Mouse (Mus musculus) embryonic facial prominence, embryonic 14.5 days (tissue): ENCODE data around the gene AL731706.2. TPM values are rescaled to one million over a fixed set of nuclear protein-coding genes. Genes with fewer than 3 reads are reported as not detected.
A peak's percentile ranks its signal among the peaks of the same experiment; 100 is the strongest.
"Not testable (repeated sequence)": the region's sequence is repeated elsewhere in the genome, so short reads cannot be mapped to it uniquely, and the experiment has no call there.

Experiments used
- ATAC-seq: fragments of 200-750 bp; cut with Nextera tagmentation; 2 replicates; pipeline ENCODE4 v1.8.0; 2017; ENCODE audit warnings: low read depth, moderate number of reproducible peaks, moderate TSS enrichment
- DNase-seq: peaks from one replicate; pipeline ENCODE4 v3.0.0-alpha.2; 2015; ENCODE audit warnings: low spot score
- H3K27ac ChIP-seq: fragments of 300-500 bp; sonication (generic); replicated peaks from 2 replicates; pipeline ENCODE4 v1.5.1; 2014; ENCODE audit warnings: low read depth, mild to moderate bottlenecking, low read length, moderate library complexity
- H3K27me3 ChIP-seq: fragments of 300-500 bp; sonication (generic); replicated peaks from 2 replicates; pipeline ENCODE4 v1.6.1; 2014; ENCODE audit warnings: low read length; ENCODE audit not compliant: control insufficient read depth, insufficient read depth
- H3K36me3 ChIP-seq: fragments of 300-500 bp; sonication (generic); 2 replicates; pipeline ENCODE4 v1.6.1; 2014; ENCODE audit warnings: low read length, mixed read lengths; ENCODE audit not compliant: control insufficient read depth, insufficient read depth
- H3K4me1 ChIP-seq: fragments of 300-500 bp; sonication (generic); 2 replicates; pipeline ENCODE4 v1.6.1; 2014; ENCODE audit warnings: antibody characterized with exemption, low read length; ENCODE audit not compliant: control insufficient read depth, insufficient read depth
- H3K4me2 ChIP-seq: fragments of 300-500 bp; sonication (generic); 2 replicates; pipeline ENCODE4 v1.6.1; 2014; ENCODE audit warnings: low read depth, mild to moderate bottlenecking, low read length, moderate library complexity, mixed read lengths
- H3K4me3 ChIP-seq: fragments of 300-500 bp; sonication (generic); 2 replicates; pipeline ENCODE4 v1.5.1; 2014; ENCODE audit warnings: low read depth, mild to moderate bottlenecking, low read length
- H3K9ac ChIP-seq: fragments of 300-500 bp; sonication (generic); 2 replicates; pipeline ENCODE4 v1.6.1; 2014; ENCODE audit warnings: low read depth, mild to moderate bottlenecking, low read length, moderate library complexity, mixed read lengths
- H3K9me3 ChIP-seq: fragments of 300-500 bp; sonication (generic); 2 replicates; pipeline ENCODE4 v1.6.1; 2016; ENCODE audit warnings: low read length; ENCODE audit not compliant: control insufficient read depth
- WGBS: fragments of 180-500 bp; shearing (Covaris S2); extraction: QIAGEN DNeasy Blood & Tissue Kit; methylation state at CpG from one replicate; pipeline ENCODE4 v1.1.7; 2014; 5-methylcytosine and 5-hydroxymethylcytosine counted together
- polyA plus RNA-seq: library from polyadenylated mRNA; unstranded; fragments of >200 nt; fragmentation: Nextera tagmentation; extraction: Ambion mirVana; gene quantifications from 2 replicates; pipeline ENCODE4 v1.2.1, GENCODE M21; 2014

Gene AL731706.2
- polyA plus RNA-seq, 1 experiment from 2014 or later = 48.3 TPM

- Histone ChIP-seq H3K9ac (no peak overlapping the region), H3K36me3 (peaks cover 7% of the 10 kb centered on the region; the same call in 1 of the 2 replicates), H3K4me2 (no peak overlapping the region), H3K4me1 (0 out of 2 replicates have a peak, but pooled peaks cover 9% of the 10 kb centered on the region), H3K27me3 (no peaks in the 10 kb centered on the region), H3K9me3 (no peaks in the 10 kb centered on the region), H3K27ac (no peak overlapping the region), H3K4me3 (no peak overlapping the region)
- WGBS = 59% methylated on average over 3 of the region's 3 CpGs
- DNase-seq (peak; percentile 21), ATAC-seq (no peak)
Measured at GRCm38 (mm10) chr2:136908596-136908995, 23.1 kb upstream of the AL731706.2 start.

DNA sequence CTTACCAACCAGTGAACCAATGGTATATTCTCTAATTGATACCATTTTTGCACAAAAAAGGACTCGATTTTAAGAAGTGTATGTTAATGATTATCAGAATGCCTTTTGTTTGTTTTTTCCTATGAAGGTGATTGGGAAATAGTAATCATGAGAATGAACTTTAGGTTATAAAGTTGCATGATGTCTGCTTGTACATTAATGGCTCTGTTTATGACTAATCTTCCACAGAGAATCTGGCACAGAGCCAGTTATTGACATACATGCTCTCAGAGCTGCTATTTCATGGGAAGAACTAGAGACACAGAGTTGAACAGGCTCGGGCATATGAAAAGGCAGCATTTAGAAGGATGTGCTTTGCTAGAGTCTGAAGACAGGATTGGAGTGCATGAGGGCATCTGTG, 10.7 kb upstream of the AL731706.2 start:
- DNase-seq = peak; percentile 16
- Histone ChIP-seq H3K4me1 (0 out of 2 replicates have a peak, but pooled peaks cover 2% of the 10 kb centered on the region), H3K4me2 (no peak overlapping the region), H3K27ac (no peak overlapping the region), H3K4me3 (no peak overlapping the region), H3K27me3 (no peaks in the 10 kb centered on the region), H3K9ac (no peak overlapping the region), H3K36me3 (no peaks in the 10 kb centered on the region), H3K9me3 (no peaks in the 10 kb centered on the region)
- 71% methylated on average over 2 of the region's 2 CpGs for WGBS
- no peak for ATAC-seq

GRCm38 (mm10) chr2:136894494-136894893, 9.0 kb upstream of the AL731706.2 start:
- no peaks in the 10 kb centered on the region for H3K9me3 ChIP-seq
- no peaks in the 10 kb centered on the region for H3K36me3 ChIP-seq
- H3K4me3 ChIP-seq = no peak overlapping the region
- no peak overlapping the region for H3K9ac ChIP-seq
- H3K27ac ChIP-seq = no peak overlapping the region
- peaks cover 7% of the 10 kb centered on the region for H3K4me1 ChIP-seq
- DNase-seq = no peak
- no peak overlapping the region for H3K4me2 ChIP-seq
- no peak for ATAC-seq
- no peaks in the 10 kb centered on the region for H3K27me3 ChIP-seq
- 83% methylated on average over 2 of the region's 2 CpGs for WGBS

- Histone ChIP-seq H3K27ac (peak overlapping the region; percentile 91), H3K4me2 (peak overlapping the region; percentile 61), H3K4me1 (peaks cover 5% of the 10 kb centered on the region), H3K4me3 (peak overlapping the region; percentile 81), H3K9ac (peak overlapping the region; percentile 83), H3K36me3 (no peaks in the 10 kb centered on the region), H3K9me3 (no peaks in the 10 kb centered on the region), H3K27me3 (no peaks in the 10 kb centered on the region)
- ATAC-seq (peak; percentile 87), DNase-seq (peak; percentile 99)
- WGBS = 0% methylated on average over 23 of the region's 23 CpGs
Measured at GRCm38 (mm10) chr2:136891951-136892371, 6.5 kb upstream of the AL731706.2 start.

DNA sequence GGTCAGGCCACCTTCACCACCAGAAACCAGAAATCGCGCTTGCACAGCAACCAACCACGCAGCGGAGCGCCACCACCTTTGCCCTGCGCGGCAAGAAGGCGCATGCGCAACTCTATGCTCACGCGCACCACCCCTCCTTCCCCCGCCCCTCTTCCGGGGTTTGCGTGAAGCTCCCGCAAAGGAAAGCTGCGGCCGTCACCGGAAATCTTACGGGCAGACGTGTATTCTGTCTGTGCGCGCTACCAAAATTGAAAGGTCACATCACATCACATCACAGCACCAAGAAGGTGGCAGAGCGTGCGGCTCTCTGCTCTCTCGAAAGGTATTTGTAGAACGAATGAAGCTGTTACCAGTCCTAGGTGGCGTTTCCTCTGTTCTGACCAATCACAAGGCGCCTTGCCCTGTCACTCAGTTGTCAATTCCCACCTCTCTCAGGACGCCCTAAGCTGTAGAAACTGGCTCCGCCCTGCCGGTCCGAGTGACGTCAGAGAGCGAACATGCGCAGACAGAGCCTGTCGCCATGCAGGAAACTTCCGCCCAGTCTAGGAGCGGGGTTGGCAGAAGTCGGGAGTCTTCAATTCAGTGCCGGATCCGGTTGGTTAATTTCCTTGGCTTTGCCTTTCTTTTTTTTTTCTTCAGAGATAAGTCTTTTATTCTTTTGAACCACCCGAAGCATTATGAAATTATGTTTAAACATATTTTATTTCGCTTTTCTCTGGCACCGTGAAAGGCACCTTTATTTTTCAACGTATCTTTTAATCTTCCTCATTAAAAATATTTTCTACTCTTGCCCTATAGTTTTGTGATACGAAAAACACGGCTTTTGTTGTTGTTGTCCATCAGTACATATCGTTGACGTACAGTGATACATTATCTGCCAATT, 5.8 kb upstream of the AL731706.2 start, which contains the start of the genes Slx4ip, AL731706.1 and Mkks:
Gene Slx4ip, plus strand, starts transcription at position 151 of the 883 bp plus-strand sequence.
Gene AL731706.1, minus strand, starts transcription at position 322 of the 883 bp plus-strand sequence.
Gene Mkks, minus strand, starts transcription at position 322 of the 883 bp plus-strand sequence.
- peaks cover 5% of the 10 kb centered on the region for H3K4me1 ChIP-seq
- no peaks in the 10 kb centered on the region for H3K9me3 ChIP-seq
- peak within 1 kb of the TSS; percentile 83 for H3K9ac ChIP-seq
- peak within 1 kb of the TSS; percentile 91 for H3K27ac ChIP-seq
- ATAC-seq = peak; percentile 97
- peak within 1 kb of the TSS; percentile 61 for H3K4me2 ChIP-seq
- WGBS = under 1% methylated on average over 49 of the region's 49 CpGs
- H3K27me3 ChIP-seq = no peaks in the 10 kb centered on the region
- H3K4me3 ChIP-seq = peak within 1 kb of the TSS; percentile 81
- DNase-seq = peak; percentile 100
- H3K36me3 ChIP-seq = no peaks in the 10 kb centered on the region

GRCm38 (mm10) chr2:136890716-136891067, 5.2 kb upstream of the AL731706.2 start:
- Histone ChIP-seq H3K4me3 (peak overlapping the region; percentile 81), H3K9ac (peak overlapping the region; percentile 83), H3K4me2 (peak overlapping the region; percentile 46), H3K27ac (peak overlapping the region; percentile 91)
- not testable (repeated sequence) for H3K27me3 ChIP-seq, H3K9me3 ChIP-seq, H3K36me3 ChIP-seq, H3K4me1 ChIP-seq
- 7% methylated on average over 15 of the region's 15 CpGs for WGBS
- DNase-seq (peak; percentile 84), ATAC-seq (peak; percentile 51)

DNA sequence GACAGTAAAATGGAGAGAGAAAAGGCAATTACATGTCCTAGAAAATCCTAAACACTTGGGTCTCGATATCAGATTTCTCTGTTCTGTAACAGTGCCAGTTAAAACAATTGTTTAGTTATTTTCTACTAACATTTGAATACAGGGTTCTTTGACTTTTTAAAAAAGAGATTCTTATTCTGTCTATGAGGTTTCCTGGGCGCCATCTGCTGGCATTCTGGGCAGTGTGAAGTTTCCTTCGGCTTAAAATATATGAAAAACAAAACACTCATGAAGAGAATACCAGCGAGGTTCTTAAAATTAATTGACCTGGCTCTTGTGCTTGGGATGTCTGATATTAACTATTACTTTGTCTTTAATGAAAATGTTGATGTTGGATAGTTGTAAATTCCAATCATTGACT, 1.4 kb upstream of the AL731706.2 start:
- H3K36me3 ChIP-seq = peaks cover 31% of the 10 kb centered on the region
- DNase-seq = peak; percentile 64

GRCm38 (mm10) chr2:136854543-136855388, 30.7 kb downstream of the AL731706.2 start:
- 26% methylated on average over 5 of the region's 5 CpGs for WGBS
- H3K27me3 ChIP-seq = no peaks in the 10 kb centered on the region
- no peaks in the 10 kb centered on the region for H3K9me3 ChIP-seq
- H3K4me2 ChIP-seq = no peak overlapping the region
- H3K27ac ChIP-seq = no peak overlapping the region
- no peak for ATAC-seq
- no peaks in the 10 kb centered on the region for H3K36me3 ChIP-seq
- peak; percentile 17 for DNase-seq
- no peak overlapping the region for H3K4me3 ChIP-seq
- peaks cover 9% of the 10 kb centered on the region; the same call in 1 of the 2 replicates for H3K4me1 ChIP-seq
- no peak overlapping the region for H3K9ac ChIP-seq

More for the DNA sequence above, 1.4 kb upstream of the AL731706.2 start:
- H3K4me1 ChIP-seq = peaks cover 5% of the 10 kb centered on the region
- H3K9me3 ChIP-seq = no peaks in the 10 kb centered on the region
- 57% methylated on average over 4 of the region's 4 CpGs for WGBS
- no peak overlapping the region for H3K27ac ChIP-seq
- no peak overlapping the region for H3K9ac ChIP-seq
- no peak overlapping the region for H3K4me3 ChIP-seq
- no peaks in the 10 kb centered on the region for H3K27me3 ChIP-seq
- no peak overlapping the region for H3K4me2 ChIP-seq
- no peak for ATAC-seq
